Mouse (Mus musculus) lung, adult 18-20 months (tissue): ENCODE measurements at regions not wholly inside any gene's neighbourhood (a gene's known extent, or its start where the extent isn't known, plus 50 kb on each side); places are given as distances from the start of the nearest gene placed in this dataset.

Experiments used
- DNase-seq, 2 experiments: peaks; one replicate each; pipeline ENCODE4 v3.0.0; 2022; ENCODE audit warnings: mixed read lengths in 2 of 2

- DNase-seq = no peak
These were observed 437.0 kb upstream of the Intu start for GRCm38 (mm10) chr3:40094040-40094439.

DNA sequence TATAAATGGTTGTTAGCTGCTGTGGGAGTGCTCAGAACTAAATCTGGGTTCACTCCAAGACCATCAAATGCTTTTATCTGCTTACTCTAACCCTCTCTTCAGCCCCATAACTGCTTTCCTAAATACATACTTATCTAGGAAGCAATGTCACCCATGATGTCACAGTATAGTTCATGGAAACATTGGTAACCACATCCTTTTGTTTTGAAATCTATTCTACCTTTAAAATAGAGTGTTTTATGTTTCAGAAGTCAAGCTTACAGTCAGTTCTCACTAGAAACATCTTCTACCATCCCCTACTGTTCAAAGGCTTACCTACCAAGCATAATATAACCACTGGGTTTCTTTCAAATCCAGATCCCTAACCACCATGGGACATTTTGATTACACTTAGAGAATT, 436.4 kb upstream of the Intu start:
- no peak for DNase-seq

GRCm38 (mm10) chr3:40102698-40103097, 428.4 kb upstream of the Intu start:
- no peak for DNase-seq

GRCm38 (mm10) chr3:40114811-40115210, 416.3 kb upstream of the Intu start:
- no peak for DNase-seq

- no peak for DNase-seq
These were observed 412.5 kb upstream of the Intu start for GRCm38 (mm10) chr3:40118551-40118950.

GRCm38 (mm10) chr3:40119462-40119861, 411.6 kb upstream of the Intu start:
- no peak for DNase-seq

- DNase-seq = peak in 1 of 2 experiments; percentile 6
These were observed 410.7 kb upstream of the Intu start for GRCm38 (mm10) chr3:40120298-40120875.

- no peak for DNase-seq
These were observed 407.4 kb upstream of the Intu start for GRCm38 (mm10) chr3:40123558-40124236.

GRCm38 (mm10) chr3:40126903-40127302, 404.2 kb upstream of the Intu start:
- DNase-seq = no peak

DNA sequence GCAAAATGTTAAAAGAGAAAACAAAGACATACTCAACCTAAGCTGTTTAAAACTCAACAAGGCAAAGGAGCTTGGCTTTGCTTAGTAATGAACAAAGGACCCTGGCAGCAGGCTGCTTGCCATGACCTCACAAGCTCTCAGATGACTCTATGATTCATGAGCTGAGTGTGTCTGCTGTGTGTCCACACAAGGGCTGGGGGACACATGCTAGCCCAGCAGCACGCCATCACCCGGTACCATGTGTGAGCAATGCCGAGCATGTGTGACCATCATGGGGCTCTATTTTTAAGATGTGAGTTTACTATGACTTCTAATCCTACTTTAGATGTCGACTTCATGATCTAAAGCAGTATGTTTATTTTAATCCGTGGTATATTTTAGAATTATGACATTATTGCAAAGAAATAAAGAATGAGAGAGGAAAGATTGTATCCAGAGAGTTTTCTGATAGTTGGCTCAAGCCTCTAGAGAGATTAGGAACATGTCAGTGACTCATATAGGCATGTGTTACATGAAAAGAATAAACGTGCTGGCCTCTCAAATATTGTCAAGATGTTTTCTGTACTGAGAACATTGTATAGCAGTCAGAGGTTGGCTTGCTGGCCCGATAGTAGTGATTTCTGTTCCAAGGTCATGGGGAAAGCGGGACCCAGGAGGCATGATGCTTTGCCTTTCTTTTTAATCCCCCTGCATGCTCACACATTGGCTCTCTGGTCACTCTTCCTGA, 400.1 kb upstream of the Intu start:
- no peak for DNase-seq

GRCm38 (mm10) chr3:40138671-40139070, 392.4 kb upstream of the Intu start:
- DNase-seq = no peak

DNA sequence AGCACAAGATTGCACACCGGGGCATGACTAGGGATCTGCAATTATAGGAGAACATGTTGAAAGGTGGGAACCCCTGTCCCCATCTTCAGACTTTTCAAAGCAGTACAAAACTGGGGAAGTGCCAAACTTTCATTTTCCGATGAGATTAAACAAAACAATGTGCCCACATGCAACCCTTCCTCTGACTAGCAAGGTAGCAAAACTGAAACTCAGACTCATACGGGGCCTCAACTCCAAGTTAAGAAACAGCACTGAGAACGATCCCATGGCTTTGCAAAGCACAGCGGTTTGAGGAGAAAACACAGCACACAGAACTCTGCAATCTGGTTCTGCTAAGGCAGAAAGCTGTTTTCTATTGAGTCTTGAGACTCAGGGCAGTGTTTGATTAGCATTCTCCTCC, 388.9 kb upstream of the Intu start:
- DNase-seq = no peak

GRCm38 (mm10) chr3:40158631-40159030, 372.5 kb upstream of the Intu start:
- no peak for DNase-seq

- no peak for DNase-seq
These were observed 371.4 kb upstream of the Intu start for GRCm38 (mm10) chr3:40159591-40160145.

DNA sequence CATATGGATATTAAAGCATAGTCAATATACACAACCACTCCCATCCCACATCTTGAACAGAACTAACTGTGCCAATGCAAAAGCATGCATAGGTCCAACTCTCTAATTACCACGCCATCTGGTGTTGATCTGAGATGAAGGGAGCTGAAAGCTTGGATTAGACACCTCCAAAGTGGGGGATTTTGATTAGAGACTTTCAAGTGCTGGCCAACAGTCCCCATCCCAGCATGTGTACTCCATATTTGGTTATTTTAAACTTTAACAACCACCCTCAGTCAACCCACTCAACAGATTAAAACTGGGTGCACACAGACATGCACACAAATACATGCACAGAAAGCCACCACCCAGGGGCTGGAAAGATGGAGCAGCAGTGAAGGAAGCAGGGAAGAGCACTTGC, 366.9 kb upstream of the Intu start:
- DNase-seq = no peak

- DNase-seq = no peak
These were observed 363.0 kb upstream of the Intu start for GRCm38 (mm10) chr3:40167970-40168626.

DNA sequence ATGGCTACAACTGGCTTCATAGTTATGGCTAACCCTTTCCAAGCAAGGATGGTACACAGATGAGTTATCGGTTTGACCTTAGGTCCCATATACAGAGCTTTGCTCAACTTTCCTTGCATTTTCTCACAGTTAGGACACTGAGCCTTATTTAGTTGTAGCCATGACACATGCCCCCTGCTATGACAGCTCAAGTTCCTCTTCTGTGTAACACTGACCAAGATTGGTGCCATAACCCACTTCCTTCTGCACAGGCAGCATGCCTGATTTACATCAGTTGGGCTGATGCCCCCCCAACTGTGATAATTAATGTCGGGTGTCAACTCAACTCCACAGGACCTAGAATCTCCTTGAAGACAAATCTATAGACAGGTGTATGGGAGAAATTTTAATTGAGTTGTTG, 361.5 kb upstream of the Intu start:
- no peak for DNase-seq

- DNase-seq = no peak
These were observed 351.3 kb upstream of the Intu start for GRCm38 (mm10) chr3:40179726-40180317.

- DNase-seq = no peak
These were observed 345.3 kb upstream of the Intu start for GRCm38 (mm10) chr3:40185597-40186320.

- no peak for DNase-seq
These were observed 341.6 kb upstream of the Intu start for GRCm38 (mm10) chr3:40189529-40189928.

DNA sequence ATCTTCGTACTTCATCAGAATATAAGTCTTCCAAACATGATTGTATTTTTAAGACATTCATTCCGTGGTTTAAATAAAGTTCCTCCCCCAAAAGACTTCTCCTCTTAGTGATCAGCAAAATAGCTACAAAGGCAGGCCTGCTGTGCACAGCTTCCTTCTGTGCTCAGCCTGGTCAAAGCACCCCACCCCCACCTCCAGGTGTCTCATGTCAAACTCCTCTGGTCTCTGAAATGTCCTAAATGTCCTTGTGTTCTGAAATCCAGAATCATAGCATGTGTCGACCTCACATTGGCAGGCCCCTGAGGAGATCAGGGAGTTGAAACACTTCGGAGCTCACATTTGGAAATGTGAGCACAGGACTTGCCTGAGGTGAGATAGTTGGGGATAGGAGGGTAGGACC, 341.1 kb upstream of the Intu start:
- DNase-seq = no peak

DNA sequence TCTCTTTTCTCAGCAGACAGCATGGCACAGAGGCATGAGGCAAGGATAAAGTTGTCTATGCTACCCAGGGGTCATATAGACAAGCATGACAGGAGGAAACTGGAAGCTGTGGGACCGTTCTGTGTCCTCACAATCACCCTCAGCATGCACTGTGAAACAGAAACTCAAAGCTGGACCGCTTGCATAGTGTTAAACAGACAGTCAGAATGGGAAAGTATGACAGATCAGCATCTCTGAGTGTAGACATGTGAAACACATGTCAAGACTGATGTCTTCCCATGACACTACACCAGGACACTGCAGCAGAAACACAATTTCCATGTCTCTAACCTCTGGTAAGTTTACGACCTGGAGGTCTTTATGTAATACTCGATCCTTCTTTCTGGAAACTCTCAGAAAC, 330.9 kb upstream of the Intu start:
- DNase-seq = no peak
